Mouse (Mus musculus) midbrain, embryonic 10.5 days (tissue): ENCODE data around the gene Usp2. TPM values are rescaled to one million over a fixed set of nuclear protein-coding genes. Genes with fewer than 3 reads are reported as not detected.

Experiments
- DNase-seq: peaks from one replicate; pipeline ENCODE4 v3.0.0-alpha.2; 2017; ENCODE audit warnings: low spot score
- H3K27ac ChIP-seq: fragments of 300-500 bp; sonication (generic); replicated peaks from 2 replicates; pipeline ENCODE4 v1.5.1; 2016; ENCODE audit warnings: mild to moderate bottlenecking
- H3K27me3 ChIP-seq: fragments of 300-500 bp; sonication (generic); 2 replicates; pipeline ENCODE4 v1.6.1; 2016; ENCODE audit warnings: low read depth, mild to moderate bottlenecking; ENCODE audit not compliant: poor library complexity, severe bottlenecking
- H3K36me3 ChIP-seq: fragments of 300-500 bp; sonication (generic); 2 replicates; pipeline ENCODE4 v1.6.1; 2016; ENCODE audit warnings: mild to moderate bottlenecking, moderate library complexity
- H3K4me1 ChIP-seq: fragments of 300-500 bp; sonication (generic); 2 replicates; pipeline ENCODE4 v1.6.1; 2016
- H3K4me3 ChIP-seq: fragments of 300-500 bp; sonication (generic); 2 replicates; pipeline ENCODE4 v1.5.1; 2016; ENCODE audit warnings: mild to moderate bottlenecking, moderate library complexity
- H3K9me3 ChIP-seq: fragments of 300-500 bp; sonication (generic); replicated peaks from 2 replicates; pipeline ENCODE4 v1.6.1; 2016; ENCODE audit warnings: mild to moderate bottlenecking
- WGBS: fragments of 180-500 bp; shearing (Covaris S2); methylation state at CpG from one replicate; pipeline ENCODE4 v1.1.7; 2016; 5-methylcytosine and 5-hydroxymethylcytosine counted together
- polyA plus RNA-seq: library from polyadenylated mRNA; unstranded; fragments of >200 nt; fragmentation: Nextera tagmentation; extraction: Ambion mirVana; gene quantifications from 2 replicates; pipeline ENCODE4 v1.2.1, GENCODE M21; 2016

Gene Usp2
- polyA plus RNA-seq, 1 experiment from 2014 or later: 16.5 TPM

DNA sequence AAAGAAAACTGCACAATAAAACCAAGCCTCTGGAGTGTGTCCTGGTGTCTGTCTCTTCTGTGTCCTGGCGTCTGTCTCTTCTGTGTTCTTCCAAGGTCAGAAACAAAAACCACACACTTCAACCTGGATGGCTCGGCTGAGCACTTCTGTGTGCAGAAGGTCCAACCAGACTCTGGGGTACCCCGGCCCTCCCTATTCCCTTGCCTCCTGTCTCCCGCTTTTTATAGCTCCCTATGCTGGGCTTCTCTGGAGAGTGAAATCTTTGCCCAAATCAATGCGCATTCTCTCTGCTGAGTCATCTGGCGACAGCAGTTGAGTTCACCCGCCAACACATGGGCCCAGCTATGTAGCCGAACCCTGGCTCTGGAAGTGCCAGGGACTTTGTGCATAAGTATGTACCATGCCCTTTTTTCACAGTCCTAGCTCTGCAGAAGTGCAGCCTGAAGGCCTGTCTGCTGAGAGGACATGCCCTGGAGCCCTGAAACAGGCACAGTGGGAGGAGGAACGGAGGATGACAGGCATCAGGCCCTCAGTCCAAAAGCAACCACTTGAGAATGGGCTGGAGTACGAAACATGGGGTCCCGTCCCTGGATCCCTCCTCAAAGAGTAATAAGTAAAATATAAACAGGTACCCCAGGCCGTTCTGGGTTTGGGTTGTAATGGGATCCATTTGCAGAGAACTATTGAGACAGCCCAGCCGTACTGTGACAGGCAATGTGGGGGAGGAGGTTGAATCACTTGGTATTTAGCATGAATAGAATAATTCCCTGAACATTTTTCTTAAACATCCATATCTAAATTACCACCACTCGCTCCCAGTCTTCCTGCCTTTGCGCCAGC, 18.1 kb upstream of the Usp2 start:
- H3K27ac ChIP-seq: no peak overlapping the region
- H3K9me3 ChIP-seq: no peaks in the 10 kb centered on the region
- 86% methylated on average over 15 of the region's 15 CpGs for WGBS
- no peaks in the 10 kb centered on the region for H3K36me3 ChIP-seq
- no peak for DNase-seq
- H3K4me3 ChIP-seq: no peak overlapping the region
- peaks cover 39% of the 10 kb centered on the region for H3K27me3 ChIP-seq
- H3K4me1 ChIP-seq: peaks cover 10% of the 10 kb centered on the region

DNA sequence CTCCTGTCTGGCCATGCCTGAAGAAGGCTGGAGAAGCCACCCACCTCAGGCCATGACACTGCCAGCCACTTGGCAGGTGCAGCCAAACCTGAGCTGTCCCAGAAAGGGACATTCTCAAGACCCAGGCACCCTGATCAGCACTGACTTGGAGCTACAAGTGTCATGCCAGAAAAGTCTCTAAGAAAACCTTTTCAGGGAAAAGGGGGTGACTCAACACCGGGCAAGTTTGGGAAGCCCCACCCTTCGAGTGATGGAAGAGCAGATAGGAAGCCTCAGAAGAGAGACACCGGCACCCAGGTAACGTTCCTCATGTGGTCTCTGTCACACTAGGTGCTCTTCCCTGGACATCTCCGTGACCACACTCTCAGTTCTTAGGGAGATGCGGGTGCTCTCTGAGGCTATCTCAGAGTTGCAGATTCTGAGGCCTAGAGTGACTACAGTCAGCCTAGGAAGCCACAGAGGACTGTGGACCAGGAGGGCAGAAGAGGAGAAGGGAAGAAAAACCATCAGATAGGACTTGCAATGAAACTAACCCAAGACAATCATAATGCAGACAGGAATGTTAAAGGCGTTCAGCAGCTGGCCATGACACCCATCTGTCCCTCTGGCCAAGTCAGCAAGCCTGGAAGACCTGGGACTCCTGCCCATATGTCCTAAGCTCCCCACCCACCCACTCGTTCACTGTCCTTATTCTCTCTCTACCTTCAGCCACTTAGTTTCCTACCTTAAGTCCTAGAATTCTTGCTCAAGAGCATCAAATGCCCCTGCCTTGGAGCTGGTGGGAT, 17.2 kb upstream of the Usp2 start:
- 91% methylated on average over 8 of the region's 8 CpGs for WGBS
- H3K36me3 ChIP-seq: no peaks in the 10 kb centered on the region
- no peak overlapping the region for H3K27ac ChIP-seq
- no peaks in the 10 kb centered on the region for H3K9me3 ChIP-seq
- no peak for DNase-seq
- H3K27me3 ChIP-seq: peaks cover 31% of the 10 kb centered on the region
- no peak overlapping the region for H3K4me3 ChIP-seq
- H3K4me1 ChIP-seq: 0 out of 2 replicates have a peak, but pooled peaks cover 4% of the 10 kb centered on the region

DNA sequence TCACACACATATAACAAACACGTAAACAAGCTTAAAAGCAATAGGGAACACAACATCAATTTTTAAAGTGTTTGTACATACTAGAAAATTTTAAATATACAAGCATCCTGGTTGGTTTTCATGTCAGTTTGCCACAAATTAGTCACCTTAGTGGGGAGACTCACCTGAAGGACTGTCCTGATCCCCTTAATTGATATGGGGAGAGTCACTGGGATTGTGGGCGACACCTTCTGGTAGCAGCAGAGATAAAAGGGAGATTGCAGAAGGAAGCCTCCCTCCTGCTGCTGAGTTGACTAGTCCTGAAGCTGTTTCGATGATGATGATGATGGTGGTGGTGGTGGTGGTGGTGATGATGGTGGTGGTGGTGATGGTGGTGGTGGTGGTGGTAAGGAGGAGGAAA, 14.0 kb upstream of the Usp2 start:
- H3K27me3 ChIP-seq: 0 out of 2 replicates have a peak, but pooled peaks cover 2% of the 10 kb centered on the region
- H3K4me3 ChIP-seq: no peak overlapping the region
- H3K27ac ChIP-seq: no peak overlapping the region
- 70% methylated on average over 3 of the region's 3 CpGs for WGBS
- no peaks in the 10 kb centered on the region; the same call in 1 of the 2 replicates for H3K9me3 ChIP-seq
- H3K36me3 ChIP-seq: no peaks in the 10 kb centered on the region
- DNase-seq: no peak
- H3K4me1 ChIP-seq: no peaks in the 10 kb centered on the region

- Histone ChIP-seq H3K4me1 (no peaks in the 10 kb centered on the region), H3K4me3 (no peak overlapping the region), H3K9me3 (no peaks in the 10 kb centered on the region; the same call in 1 of the 2 replicates), H3K27me3 (no peaks in the 10 kb centered on the region), H3K27ac (no peak overlapping the region), H3K36me3 (no peaks in the 10 kb centered on the region)
- DNase-seq: no peak
- WGBS: 70% methylated on average over 1 of the region's 1 CpGs
Observed at GRCm38 (mm10) chr9:44053936-44054335, 12.9 kb upstream of the Usp2 start.

- Histone ChIP-seq H3K4me1 (no peaks in the 10 kb centered on the region), H3K9me3 (no peaks in the 10 kb centered on the region; the same call in 1 of the 2 replicates), H3K27ac (no peak overlapping the region), H3K36me3 (no peaks in the 10 kb centered on the region), H3K4me3 (no peak overlapping the region), H3K27me3 (no peaks in the 10 kb centered on the region)
- DNase-seq: no peak
- 84% methylated on average over 6 of the region's 6 CpGs for WGBS
Observed at GRCm38 (mm10) chr9:44058606-44059005, 8.2 kb upstream of the Usp2 start.

DNA sequence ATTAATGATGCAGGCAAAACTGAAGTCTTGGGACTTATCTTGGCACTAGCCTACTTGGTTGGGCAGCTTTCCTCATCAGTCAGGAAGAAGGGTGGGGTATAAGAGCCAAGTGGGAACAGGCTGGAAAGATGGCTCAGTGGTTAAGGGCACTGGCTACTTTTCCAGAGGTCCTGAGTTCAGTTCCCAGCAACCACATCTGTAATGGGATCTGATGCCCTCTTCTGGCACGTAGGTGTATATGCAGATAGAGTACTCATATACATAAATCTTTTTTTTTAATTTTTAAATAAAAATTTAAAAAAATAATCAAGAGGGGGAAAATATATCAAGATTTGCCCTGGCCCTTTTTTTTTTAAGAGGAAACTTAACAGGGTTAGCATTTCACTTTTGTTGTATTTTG, 1.6 kb upstream of the Usp2 start:
- no peaks in the 10 kb centered on the region for H3K9me3 ChIP-seq
- H3K4me3 ChIP-seq: no peak overlapping the region
- H3K36me3 ChIP-seq: no peaks in the 10 kb centered on the region
- peaks cover 25% of the 10 kb centered on the region for H3K27me3 ChIP-seq
- no peak overlapping the region for H3K27ac ChIP-seq
- no peak for DNase-seq
- peaks cover 33% of the 10 kb centered on the region for H3K4me1 ChIP-seq
- WGBS: 39% methylated on average over 1 of the region's 1 CpGs

DNA sequence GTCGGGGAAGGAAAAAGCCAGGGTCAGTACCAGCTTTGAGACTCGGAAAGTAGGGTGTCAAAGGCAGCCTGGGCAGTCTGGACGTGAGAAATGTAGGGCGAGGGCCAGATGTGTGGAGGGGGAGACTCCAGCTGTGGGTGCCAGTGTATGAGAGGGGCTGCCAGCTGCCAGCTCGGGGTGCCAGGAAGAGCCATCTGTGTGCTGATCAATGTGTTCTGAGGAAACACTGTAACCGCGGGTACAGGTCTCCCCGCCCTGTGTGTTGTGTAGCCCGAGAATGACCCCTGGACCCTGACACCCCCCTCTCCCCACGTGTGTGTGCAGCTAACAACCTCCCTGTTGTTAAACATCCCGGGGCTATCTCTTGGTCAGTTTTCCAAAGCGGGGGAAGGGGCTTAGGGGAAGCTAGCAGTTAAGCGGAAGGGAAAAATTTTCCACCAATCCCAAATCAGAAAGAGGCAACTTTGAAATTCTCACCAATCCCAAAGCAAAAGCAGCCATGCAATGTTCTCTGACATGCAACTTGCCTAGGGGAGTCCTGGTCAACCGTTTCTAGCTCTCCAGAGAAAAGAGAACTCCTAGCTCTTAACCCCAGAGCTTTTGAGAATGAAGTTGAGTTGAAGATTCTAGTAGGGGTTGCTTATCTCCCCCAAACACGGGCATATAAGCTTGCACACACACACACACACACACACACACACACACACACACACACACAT, 579 bp downstream of the Usp2 start:
- DNase-seq: no peak
- peaks cover 56% of the 10 kb centered on the region for H3K4me1 ChIP-seq
- WGBS: 8% methylated on average over 15 of the region's 15 CpGs
- peak overlapping the region; percentile 57 for H3K4me3 ChIP-seq
- no peaks in the 10 kb centered on the region for H3K36me3 ChIP-seq
- H3K27ac ChIP-seq: peak overlapping the region; percentile 62
- H3K27me3 ChIP-seq: peaks cover 35% of the 10 kb centered on the region
- no peaks in the 10 kb centered on the region for H3K9me3 ChIP-seq

- Histone ChIP-seq H3K9me3 (no peaks in the 10 kb centered on the region), H3K27ac (no peak overlapping the region), H3K4me1 (peaks cover 61% of the 10 kb centered on the region), H3K36me3 (no peaks in the 10 kb centered on the region), H3K4me3 (no peak overlapping the region), H3K27me3 (peaks cover 35% of the 10 kb centered on the region)
- whole genome bisulfite sequencing: 86% methylated on average over 6 of the region's 6 CpGs
- no peak for DNase-seq
Observed at GRCm38 (mm10) chr9:44067960-44068330, 1.1 kb downstream of the Usp2 start.

DNA sequence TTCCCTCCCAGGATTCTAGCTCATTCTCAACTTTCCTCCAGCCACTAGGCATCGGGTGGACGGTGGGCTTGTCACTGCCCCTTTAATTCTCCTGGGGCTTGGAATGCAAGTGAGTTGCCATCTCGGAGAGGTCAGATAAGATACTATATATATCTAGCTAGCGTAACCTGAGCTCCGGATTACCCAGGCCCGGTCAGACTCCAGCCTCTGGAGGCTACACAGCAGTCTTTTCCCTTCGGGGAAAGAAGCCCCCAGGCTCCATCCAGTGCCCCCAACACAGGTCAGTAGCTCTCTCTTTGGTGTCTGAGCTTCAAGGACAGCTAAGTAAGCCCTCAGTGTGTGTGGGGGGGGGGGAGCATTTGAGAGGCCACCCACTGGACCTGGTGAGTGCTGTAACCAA, 2.4 kb downstream of the Usp2 start:
- Histone ChIP-seq H3K27ac (0 out of 2 replicates have a peak overlapping the region, but pooled peaks have one; percentile 33), H3K4me1 (peaks cover 74% of the 10 kb centered on the region), H3K27me3 (peaks cover 36% of the 10 kb centered on the region), H3K36me3 (no peaks in the 10 kb centered on the region), H3K9me3 (no peaks in the 10 kb centered on the region), H3K4me3 (no peak overlapping the region)
- no peak for DNase-seq
- WGBS: 22% methylated on average over 7 of the region's 7 CpGs

DNA sequence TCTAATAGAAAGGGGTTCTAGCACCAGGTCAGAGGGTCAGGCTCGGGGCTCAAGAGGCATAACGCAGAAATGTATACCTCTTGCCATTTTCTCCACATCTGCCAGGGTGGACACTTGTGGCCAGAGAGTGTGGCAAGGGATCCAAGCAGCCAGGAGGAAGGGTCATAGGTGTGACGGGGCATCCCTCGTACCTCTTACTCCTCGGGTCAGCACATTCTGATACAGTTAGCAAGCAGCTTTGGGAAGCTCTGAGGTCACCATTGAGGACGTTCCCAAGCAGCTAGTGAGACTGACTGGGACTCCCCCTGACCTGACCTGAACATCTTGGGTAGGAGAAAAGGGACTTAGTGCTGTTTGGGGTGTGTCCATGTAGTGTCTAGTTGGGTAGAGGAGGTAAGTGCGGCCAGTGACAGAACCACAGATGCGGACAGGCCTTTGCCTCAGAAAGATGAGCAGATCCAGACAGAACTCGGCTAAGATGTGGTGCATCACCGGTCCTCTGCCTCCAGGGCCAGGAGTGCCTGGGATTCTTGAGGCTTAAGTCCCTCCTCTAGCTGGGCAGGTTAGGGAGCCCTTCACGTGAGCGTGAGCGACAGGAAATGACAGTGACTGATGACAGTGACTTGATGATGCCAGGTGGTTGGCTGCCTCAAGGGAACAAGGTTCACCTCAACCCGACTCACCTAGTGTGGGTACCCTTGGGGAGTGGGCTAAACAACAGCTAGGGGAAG, 3.5 kb downstream of the Usp2 start:
- no peak for DNase-seq
- WGBS: 78% methylated on average over 14 of the region's 14 CpGs
- H3K27ac ChIP-seq: peak overlapping the region; percentile 77
- H3K27me3 ChIP-seq: peaks cover 46% of the 10 kb centered on the region
- no peaks in the 10 kb centered on the region for H3K36me3 ChIP-seq
- no peak overlapping the region for H3K4me3 ChIP-seq
- peaks cover 84% of the 10 kb centered on the region for H3K4me1 ChIP-seq
- H3K9me3 ChIP-seq: no peaks in the 10 kb centered on the region

- Histone ChIP-seq H3K36me3 (0 out of 2 replicates have a peak, but pooled peaks cover under 1% of the 10 kb centered on the region), H3K27me3 (peaks cover 51% of the 10 kb centered on the region), H3K4me1 (peaks cover 89% of the 10 kb centered on the region), H3K4me3 (no peak overlapping the region), H3K9me3 (no peaks in the 10 kb centered on the region), H3K27ac (peak overlapping the region; percentile 77)
- DNase-seq: no peak
- 50% methylated on average over 8 of the region's 8 CpGs for WGBS
Observed at GRCm38 (mm10) chr9:44070844-44071231, 4.0 kb downstream of the Usp2 start.
